In the genomic region with DNA sequence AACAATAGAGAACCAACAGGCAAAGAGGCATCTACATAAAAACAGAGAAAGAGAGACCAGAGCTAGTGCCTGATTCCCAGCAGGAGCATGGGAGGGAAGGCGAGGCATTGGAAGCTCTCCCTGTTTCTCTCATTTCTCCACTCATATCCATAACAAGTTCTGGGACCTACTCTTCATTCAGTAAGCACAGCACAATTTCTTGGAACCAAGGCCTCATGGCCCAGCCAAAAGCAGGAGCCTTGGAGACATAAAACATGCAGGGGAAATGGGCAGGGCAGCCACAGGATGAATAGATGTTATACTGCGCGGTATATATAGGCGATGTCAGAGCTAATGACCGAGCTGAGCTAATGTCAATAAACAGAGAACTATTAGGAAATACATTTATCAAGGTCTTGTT, we compare ENCODE assay signal across 22 mouse cellular contexts.
DNase-seq lines count a peak whose midpoint lies in the region; ATAC-seq and TF ChIP-seq lines count a peak whose summit lies in the region.
"Had no signal": no experiment of that assay in that cellular context is flagged by ENCODE, and none has a peak within 500 bp of the region (broad histone marks: within the 10 kb centered on the region; RNA-seq: fewer than 3 reads in every experiment).

No protein-coding gene starts in this region.

- intact Hi-C loops in left cerebral cortex, postnatal 14 days (cut with DNase I) = no loop called here

- TF ChIP-seq CTCF in lung, embryonic 14.5 days (IDR thresholded peaks at IDR 0.05; ENCODE audit: low read depth) = no peak

- no peak overlapping the region for H3K9ac ChIP-seq in embryonic facial prominence, embryonic 14.5 days (ENCODE audit: low read depth, low read length)
- no peak overlapping the region for H3K9ac ChIP-seq in lung, embryonic 14.5 days
- no peak overlapping the region for H3K9ac ChIP-seq in limb, embryonic 13.5 days
- H3K9ac ChIP-seq: embryonic facial prominence, embryonic 15.5 days; heart, embryonic 15.5 days; hindbrain, embryonic 14.5 days had no signal

- ATAC-seq in embryonic facial prominence, embryonic 14.5 days (ENCODE audit: low read depth) = no peak
- 0 out of 2 replicates have a peak, but pooled peaks have one; percentile 17 for ATAC-seq in lung, embryonic 14.5 days (ENCODE audit: insufficient read depth)
- ATAC-seq in limb, embryonic 13.5 days (ENCODE audit: low FRiP score, low read depth) = no peak
- ATAC-seq in megakaryocyte progenitor cell, adult 5-6 weeks (replicated peaks; ENCODE audit: poor library complexity) = no peak
- ATAC-seq: forebrain, embryonic 14.5 days had no signal

- WGBS in embryonic facial prominence, embryonic 14.5 days = 64% methylated on average over 5 of the region's 5 CpGs
- 84% methylated on average over 5 of the region's 5 CpGs for WGBS in embryonic facial prominence, embryonic 10.5 days
- WGBS in lung, embryonic 14.5 days = 48% methylated on average over 5 of the region's 5 CpGs
- WGBS in limb, embryonic 10.5 days = 49% methylated on average over 5 of the region's 5 CpGs
- 44% methylated on average over 5 of the region's 5 CpGs for WGBS in limb, embryonic 13.5 days

- DNase-seq in embryonic facial prominence, embryonic 14.5 days (ENCODE audit: low spot score) = peak; percentile 59
- DNase-seq in embryonic facial prominence, embryonic 10.5 days (ENCODE audit: low spot score) = no peak
- DNase-seq in lung, embryonic 14.5 days = peak; percentile 27
- no peak for DNase-seq in lung, postnatal 25 days (ENCODE audit: low spot score)
- DNase-seq in limb, embryonic 10.5 days (ENCODE audit: low spot score) = no peak
- no peak for DNase-seq in left cerebral cortex, postnatal 14 days (ENCODE audit: low spot score in 2 of 2)
- DNase-seq: adrenal gland, postnatal 10 days; cerebellum, adult 11 months; cerebellum, adult 8-10 months; gastrocnemius, adult 2 months; gastrocnemius, postnatal 36 days; heart, adult 11 months; heart, postnatal 14 days had no signal

- H3K4me3 ChIP-seq in embryonic facial prominence, embryonic 14.5 days (ENCODE audit: low read depth, low read length) = no peak overlapping the region
- no peak overlapping the region for H3K4me3 ChIP-seq in embryonic facial prominence, embryonic 10.5 days
- H3K4me3 ChIP-seq in lung, embryonic 14.5 days (ENCODE audit: low read depth, low read length) = no peak overlapping the region
- no peak overlapping the region for H3K4me3 ChIP-seq in limb, embryonic 10.5 days
- H3K4me3 ChIP-seq in limb, embryonic 13.5 days = no peak overlapping the region
- H3K4me3 ChIP-seq: embryonic facial prominence, embryonic 15.5 days; erythroblast, embryonic 14.5 days; forebrain, embryonic 10.5 days; gastrocnemius, adult 2 months; heart, embryonic 10.5 days; heart, embryonic 15.5 days had no signal

- no peak overlapping the region for H3K27ac ChIP-seq in embryonic facial prominence, embryonic 14.5 days (replicated peaks; ENCODE audit: low read depth, low read length)
- H3K27ac ChIP-seq in embryonic facial prominence, embryonic 10.5 days (replicated peaks) = no peak overlapping the region
- H3K27ac ChIP-seq in lung, embryonic 14.5 days (ENCODE audit: low read depth) = no peak overlapping the region
- peak overlapping the region; percentile 37 for H3K27ac ChIP-seq in limb, embryonic 10.5 days
- H3K27ac ChIP-seq in limb, embryonic 13.5 days = peak overlapping the region; percentile 75
- H3K27ac ChIP-seq: embryonic facial prominence, embryonic 15.5 days; gastrocnemius, adult 2 months; heart, embryonic 10.5 days; heart, embryonic 15.5 days; hindbrain, embryonic 14.5 days had no signal

- no peaks in the 10 kb centered on the region for H3K36me3 ChIP-seq in embryonic facial prominence, embryonic 14.5 days (ENCODE audit: control insufficient read depth, insufficient read depth, low read length)
- H3K36me3 ChIP-seq in embryonic facial prominence, embryonic 10.5 days (replicated peaks) = no peaks in the 10 kb centered on the region
- H3K36me3 ChIP-seq in lung, embryonic 14.5 days (ENCODE audit: insufficient read depth) = no peaks in the 10 kb centered on the region
- no peaks in the 10 kb centered on the region for H3K36me3 ChIP-seq in limb, embryonic 10.5 days
- no peaks in the 10 kb centered on the region for H3K36me3 ChIP-seq in limb, embryonic 13.5 days
- H3K36me3 ChIP-seq: embryonic facial prominence, embryonic 15.5 days; forebrain, embryonic 10.5 days; heart, embryonic 10.5 days; heart, embryonic 15.5 days had no signal

- H3K27me3 ChIP-seq in embryonic facial prominence, embryonic 14.5 days (replicated peaks; ENCODE audit: control insufficient read depth, insufficient read depth, low read length) = no peaks in the 10 kb centered on the region
- H3K27me3 ChIP-seq in embryonic facial prominence, embryonic 10.5 days (replicated peaks; ENCODE audit: low read depth, poor library complexity, severe bottlenecking) = peaks cover 33% of the 10 kb centered on the region
- H3K27me3 ChIP-seq in lung, embryonic 14.5 days (ENCODE audit: insufficient read depth, low read length) = no peaks in the 10 kb centered on the region
- H3K27me3 ChIP-seq in limb, embryonic 10.5 days (ENCODE audit: low read depth, poor library complexity, severe bottlenecking) = peaks cover 52% of the 10 kb centered on the region
- peaks cover 44% of the 10 kb centered on the region for H3K27me3 ChIP-seq in limb, embryonic 13.5 days
- H3K27me3 ChIP-seq: heart, embryonic 15.5 days had no signal

- peaks cover 19% of the 10 kb centered on the region; the same call in 1 of the 2 replicates for H3K4me1 ChIP-seq in embryonic facial prominence, embryonic 14.5 days (ENCODE audit: control insufficient read depth, insufficient read depth, low read length)
- H3K4me1 ChIP-seq in embryonic facial prominence, embryonic 10.5 days = peaks cover 51% of the 10 kb centered on the region
- 0 out of 2 replicates have a peak, but pooled peaks cover 5% of the 10 kb centered on the region for H3K4me1 ChIP-seq in lung, embryonic 14.5 days (ENCODE audit: insufficient read depth)
- peaks cover 82% of the 10 kb centered on the region for H3K4me1 ChIP-seq in limb, embryonic 10.5 days
- H3K4me1 ChIP-seq in limb, embryonic 13.5 days = peaks cover 77% of the 10 kb centered on the region
- H3K4me1 ChIP-seq: heart, embryonic 15.5 days had no signal

- H3K4me2 ChIP-seq in embryonic facial prominence, embryonic 14.5 days (ENCODE audit: low read depth, low read length) = no peak overlapping the region
- H3K4me2 ChIP-seq in lung, embryonic 14.5 days = no peak overlapping the region
- H3K4me2 ChIP-seq in limb, embryonic 13.5 days (replicated peaks) = no peak overlapping the region
- H3K4me2 ChIP-seq: embryonic facial prominence, embryonic 15.5 days; heart, embryonic 15.5 days; hindbrain, embryonic 14.5 days had no signal

- H3K9me3 ChIP-seq in embryonic facial prominence, embryonic 14.5 days (ENCODE audit: control insufficient read depth, low read length) = no peaks in the 10 kb centered on the region
- no peaks in the 10 kb centered on the region for H3K9me3 ChIP-seq in embryonic facial prominence, embryonic 10.5 days
- H3K9me3 ChIP-seq in lung, embryonic 14.5 days (ENCODE audit: low read depth, low read length) = no peaks in the 10 kb centered on the region
- no peaks in the 10 kb centered on the region for H3K9me3 ChIP-seq in limb, embryonic 10.5 days (replicated peaks)
- no peaks in the 10 kb centered on the region for H3K9me3 ChIP-seq in limb, embryonic 13.5 days
- H3K9me3 ChIP-seq: embryonic facial prominence, embryonic 15.5 days; forebrain, embryonic 10.5 days; heart, embryonic 10.5 days; heart, embryonic 15.5 days had no signal

Comparison
In these comparisons a context has a peak if more than half of its experiments do, and no peak if none do; other contexts are left out.
1. DNase-seq: peak in embryonic facial prominence, embryonic 14.5 days (single experiment) and lung, embryonic 14.5 days (single experiment); none in embryonic facial prominence, embryonic 10.5 days (single experiment), lung, postnatal 25 days (single experiment), limb, embryonic 10.5 days (single experiment) and left cerebral cortex, postnatal 14 days (0 of 2).
2. H3K27ac ChIP-seq: peak in limb, embryonic 10.5 days (single experiment) and limb, embryonic 13.5 days (single experiment); none in embryonic facial prominence, embryonic 14.5 days (single experiment), embryonic facial prominence, embryonic 10.5 days (single experiment) and lung, embryonic 14.5 days (single experiment).